Mouse (Mus musculus) lung, adult 18-20 months (tissue): ENCODE results near the gene Nup107.

Experiments used
- DNase-seq, 2 experiments: peaks; one replicate each; pipeline ENCODE4 v3.0.0; 2022; ENCODE audit warnings: mixed read lengths in 2 of 2

Nup107 gene

DNA sequence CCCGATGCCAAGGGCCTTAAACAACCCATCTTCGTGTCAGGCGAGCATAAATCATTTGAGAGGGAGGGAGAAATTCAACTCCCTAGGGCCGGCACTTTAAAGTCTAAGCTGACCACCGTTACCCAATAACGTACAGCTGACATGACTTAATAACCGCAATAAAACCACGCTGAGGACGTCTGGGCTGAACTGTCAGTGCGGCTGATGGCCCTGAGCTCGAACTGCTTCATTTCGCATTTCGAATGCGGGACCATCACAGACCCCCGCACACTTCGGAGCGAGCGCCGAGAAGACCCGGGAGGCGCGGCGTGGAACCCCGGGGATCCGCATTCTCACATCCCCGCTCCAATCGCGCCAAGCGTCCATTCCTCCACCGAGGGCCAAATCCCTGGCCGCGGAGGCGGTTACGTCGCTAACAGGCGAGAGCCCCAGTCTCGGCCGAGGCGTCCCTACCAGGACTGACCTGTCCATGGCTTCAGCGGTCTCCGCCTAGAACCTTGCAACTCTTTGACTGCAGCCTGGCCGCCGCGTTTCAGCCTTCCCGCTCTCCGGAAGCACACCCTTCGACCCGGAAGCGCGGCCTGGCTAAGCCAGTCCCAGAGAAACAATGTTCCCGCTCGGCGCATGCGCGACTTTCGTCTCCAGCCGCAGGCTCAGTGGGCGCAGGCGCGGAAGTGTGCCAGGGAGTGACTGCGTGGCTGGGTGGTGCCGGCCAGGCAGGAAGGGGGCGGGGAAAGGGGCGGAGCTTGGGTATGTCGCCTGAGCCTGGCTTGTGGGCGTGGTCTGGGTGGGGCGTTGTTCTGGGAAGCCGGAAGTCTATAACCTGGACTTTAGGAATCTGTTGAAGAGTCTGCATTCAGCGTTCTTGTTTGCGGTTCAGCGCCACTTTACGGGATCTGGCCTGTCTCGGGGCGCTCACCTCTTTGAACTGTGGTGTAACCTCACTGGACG is at the start of gene Nup107:
Gene Nup107, minus strand, starts transcription at position 565 of the 951 bp plus-strand sequence.
- DNase-seq: peak; percentile 100

- DNase-seq: no peak
Measured at GRCm38 (mm10) chr10:117841765-117842164, 49.3 kb upstream of the Nup107 start.

- no peak for DNase-seq
Measured at GRCm38 (mm10) chr10:117840431-117840995, 48.0 kb upstream of the Nup107 start.

- DNase-seq: no peak
Measured at GRCm38 (mm10) chr10:117839737-117840136, 47.2 kb upstream of the Nup107 start.

DNA sequence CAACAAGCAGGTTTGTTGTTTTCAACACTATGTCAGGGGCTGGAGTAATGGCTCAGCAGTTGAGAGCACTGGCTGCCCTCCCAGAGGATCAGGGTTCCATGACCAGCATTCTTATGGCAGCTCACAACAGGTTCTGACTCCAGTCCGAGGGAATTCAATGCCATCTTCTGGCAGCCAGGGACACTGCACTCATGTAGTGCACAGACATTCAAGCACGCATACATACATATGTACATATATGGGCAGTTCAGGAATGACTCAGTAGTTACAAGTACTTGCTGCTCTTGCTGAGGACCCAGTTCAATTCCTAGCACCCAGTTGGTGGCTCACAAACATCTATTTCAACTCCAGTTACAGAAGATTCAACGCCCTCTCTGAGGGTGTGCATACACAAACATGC is 46.4 kb upstream of the Nup107 start:
- no peak for DNase-seq

GRCm38 (mm10) chr10:117836354-117836753 is 43.8 kb upstream of the Nup107 start:
- DNase-seq: no peak

DNA sequence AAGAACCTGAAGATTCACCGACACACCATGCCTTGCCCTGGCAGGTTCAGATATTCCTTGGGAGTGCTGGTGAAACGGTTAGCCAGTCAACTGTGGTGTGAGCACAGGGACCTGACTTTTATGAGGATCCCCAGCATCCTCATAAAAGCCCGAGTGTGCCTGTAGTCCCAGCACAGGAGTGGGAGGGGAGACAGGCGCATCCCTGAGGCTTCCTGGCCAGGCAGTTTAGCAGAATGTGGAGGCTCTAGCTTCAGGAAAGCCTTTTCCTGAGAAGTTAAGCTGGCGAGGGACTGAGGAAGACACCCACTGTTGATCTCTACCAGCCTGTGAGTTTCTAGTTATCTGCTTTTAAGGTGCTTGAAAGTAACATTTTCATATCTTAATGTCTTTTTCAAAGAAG is 42.9 kb upstream of the Nup107 start:
- DNase-seq: no peak

- DNase-seq: no peak
Measured at GRCm38 (mm10) chr10:117830797-117831196, 38.3 kb upstream of the Nup107 start.

DNA sequence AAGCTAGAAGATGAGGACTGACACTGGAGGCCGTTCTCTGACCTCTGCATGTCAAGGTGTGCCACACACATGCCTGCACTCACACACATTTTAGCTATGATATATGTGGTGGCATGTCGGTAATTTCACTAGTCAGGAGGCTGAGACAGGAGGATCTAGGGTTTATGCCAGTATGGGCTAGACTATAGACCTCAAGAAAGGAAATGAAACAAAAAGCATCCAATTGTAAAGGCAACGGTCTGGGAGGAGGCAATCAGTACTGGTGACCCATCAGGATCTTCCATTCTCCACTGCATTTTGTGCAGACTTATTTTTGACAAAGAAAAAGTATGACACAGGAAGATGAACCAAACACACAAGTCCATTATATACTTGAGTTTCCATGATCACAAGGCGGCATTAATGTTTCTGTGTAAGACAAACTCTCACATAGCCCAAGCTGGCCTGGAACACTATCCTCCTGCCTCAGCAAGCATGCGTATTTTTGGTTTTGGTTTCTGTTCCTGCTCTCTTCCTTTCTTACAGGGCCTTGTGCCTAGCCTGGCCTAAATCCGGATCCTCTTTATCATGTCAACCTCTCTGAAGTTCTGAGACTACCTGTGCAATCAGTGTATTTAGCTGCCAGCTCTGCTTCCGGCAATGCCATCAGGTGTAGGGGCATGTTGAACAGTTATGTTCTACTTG is 37.1 kb upstream of the Nup107 start:
- DNase-seq: no peak

GRCm38 (mm10) chr10:117829022-117829421 is 36.5 kb upstream of the Nup107 start:
- no peak for DNase-seq

- no peak for DNase-seq
Measured at GRCm38 (mm10) chr10:117828536-117828935, 36.0 kb upstream of the Nup107 start.

- DNase-seq: no peak
Measured at GRCm38 (mm10) chr10:117824647-117825046, 32.1 kb upstream of the Nup107 start.

DNA sequence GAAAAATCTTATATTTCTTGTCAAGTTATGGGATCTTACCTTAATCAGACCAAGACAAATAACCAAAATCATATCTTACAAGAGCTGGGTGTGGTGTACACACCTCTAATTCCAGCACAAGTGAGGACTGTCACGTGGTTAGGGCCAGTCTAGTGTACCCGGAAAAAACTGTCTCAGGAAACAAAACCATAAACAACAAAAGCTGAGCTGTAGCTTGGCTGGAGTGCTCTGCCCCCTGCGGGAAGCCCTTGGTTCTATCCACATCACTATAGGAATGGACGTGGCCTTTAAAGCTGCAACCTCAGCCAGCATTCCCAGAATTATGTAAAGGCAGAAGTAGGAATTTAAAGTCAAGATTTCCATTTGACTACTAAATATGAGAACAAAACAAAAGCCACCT is 31.6 kb upstream of the Nup107 start:
- DNase-seq: peak; percentile 56 to 67

- DNase-seq: no peak
Measured at GRCm38 (mm10) chr10:117823321-117823720, 30.8 kb upstream of the Nup107 start.

GRCm38 (mm10) chr10:117818600-117818999 is 26.1 kb upstream of the Nup107 start:
- DNase-seq: no peak

DNA sequence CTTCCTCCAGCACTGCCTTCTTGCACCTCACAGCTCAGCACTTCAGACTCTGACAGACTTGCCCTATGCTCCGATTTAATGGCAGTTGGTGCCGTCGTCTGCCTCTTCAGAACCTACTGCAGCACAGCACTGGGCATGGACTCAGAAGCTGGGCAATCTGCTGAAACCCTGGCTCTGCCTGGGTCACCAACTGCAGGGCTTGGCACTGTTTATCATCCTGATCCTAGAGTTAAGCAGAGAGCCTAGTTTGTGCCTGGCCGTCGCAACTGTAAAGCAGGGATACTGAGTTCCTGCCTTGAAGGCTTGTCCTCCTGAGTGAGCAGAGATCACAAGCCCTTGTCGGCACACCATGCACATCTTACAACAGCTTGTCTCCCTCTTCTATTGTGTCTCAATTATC is 24.2 kb upstream of the Nup107 start:
- no peak for DNase-seq

DNA sequence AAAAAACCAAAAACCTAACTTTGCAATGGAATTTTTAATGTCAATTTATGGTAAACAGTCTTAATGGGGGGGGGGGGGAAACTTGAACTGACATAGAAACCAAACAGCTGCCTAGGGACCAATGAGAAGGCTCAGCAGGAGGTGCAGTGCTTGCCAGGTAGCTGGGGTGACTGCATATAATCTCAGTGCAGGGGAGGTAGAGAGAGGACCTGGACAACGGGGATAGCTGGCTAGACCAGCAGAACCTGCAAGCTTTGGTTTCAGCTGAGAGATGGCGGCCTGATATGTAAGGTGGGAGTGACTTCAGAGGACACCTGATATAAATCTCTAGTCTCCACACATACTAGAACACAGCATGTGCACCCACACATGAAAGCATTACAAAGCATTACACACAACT is 20.0 kb upstream of the Nup107 start:
- no peak for DNase-seq

GRCm38 (mm10) chr10:117811555-117811954 is 19.1 kb upstream of the Nup107 start:
- no peak for DNase-seq

DNA sequence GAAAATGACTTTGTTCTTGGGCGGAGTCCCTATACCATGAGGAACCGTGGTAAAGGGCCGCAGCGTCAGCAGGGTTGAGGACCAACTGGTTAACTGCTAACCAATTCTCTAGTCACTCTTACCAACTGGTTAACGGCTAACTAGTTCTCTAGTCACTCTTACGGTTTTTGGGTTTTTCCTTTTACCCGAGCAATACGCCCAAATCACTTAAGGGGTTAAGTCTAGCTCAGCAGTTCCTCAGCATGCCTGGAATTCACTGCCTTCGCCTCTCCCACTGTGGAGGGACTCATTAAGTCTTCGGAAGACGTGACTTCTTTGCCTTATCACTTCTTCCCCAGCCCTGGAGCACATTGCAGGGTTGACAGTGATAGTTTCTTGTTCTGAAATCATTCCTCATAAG is 18.0 kb upstream of the Nup107 start:
- no peak for DNase-seq

GRCm38 (mm10) chr10:117808068-117808467 is 15.6 kb upstream of the Nup107 start:
- no peak for DNase-seq

DNA sequence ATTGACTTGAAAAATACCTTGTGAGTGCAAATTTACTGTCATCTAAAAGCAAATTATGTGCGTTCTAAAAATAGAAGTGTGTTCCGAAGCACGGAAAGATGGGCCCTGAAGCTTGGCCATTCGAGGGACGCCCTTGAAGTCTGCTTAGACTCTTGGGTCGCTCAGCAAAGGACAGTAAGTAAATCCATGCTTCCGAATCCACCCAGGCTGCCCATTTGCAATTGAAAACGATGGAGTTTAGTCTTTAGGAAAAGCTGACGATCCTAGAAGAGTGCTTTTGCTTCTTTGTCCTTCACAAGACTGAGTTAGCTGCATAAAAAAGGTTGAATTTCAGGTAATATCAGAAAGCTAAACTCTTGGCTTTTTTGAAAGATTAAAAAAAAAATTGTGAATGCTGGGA is 13.4 kb upstream of the Nup107 start:
- DNase-seq: no peak

- no peak for DNase-seq
Measured at GRCm38 (mm10) chr10:117803870-117804850, 11.7 kb upstream of the Nup107 start.
